In genomic region chr19:58295986-58296841, GRCm38 (mm10) we compare ENCODE assay signal across 10 mouse cellular contexts.
DNase-seq lines count a peak whose midpoint lies in the region; ATAC-seq and TF ChIP-seq lines count a peak whose summit lies in the region.
"Had no signal": no experiment of that assay in that cellular context is flagged by ENCODE, and none has a peak within 500 bp of the region (broad histone marks: within the 10 kb centered on the region; RNA-seq: fewer than 3 reads in every experiment).

No protein-coding gene starts in this region.

- no peak for ATAC-seq in heart, embryonic 11.5 days (replicated peaks; ENCODE audit: insufficient number of reproducible peaks, low FRiP score, low TSS enrichment)
- no peak for ATAC-seq in lung, postnatal 0 days
- ATAC-seq: liver, postnatal 0 days had no signal

- no peaks in the 10 kb centered on the region for H3K9me3 ChIP-seq in heart, embryonic 11.5 days (replicated peaks; ENCODE audit: control insufficient read depth, low read length)
- no peaks in the 10 kb centered on the region for H3K9me3 ChIP-seq in lung, postnatal 0 days (ENCODE audit: low read length)

- no peak overlapping the region for H3K4me2 ChIP-seq in heart, embryonic 11.5 days
- no peak overlapping the region for H3K4me2 ChIP-seq in lung, postnatal 0 days (replicated peaks; ENCODE audit: low read depth, low read length)

- no peaks in the 10 kb centered on the region for H3K36me3 ChIP-seq in heart, embryonic 11.5 days (ENCODE audit: control insufficient read depth, insufficient read depth, low read length)
- no peaks in the 10 kb centered on the region for H3K36me3 ChIP-seq in lung, postnatal 0 days (ENCODE audit: insufficient read depth, low read length)

- no peak overlapping the region for H3K9ac ChIP-seq in heart, embryonic 11.5 days (ENCODE audit: low read depth, low read length)
- H3K9ac ChIP-seq in lung, postnatal 0 days (replicated peaks; ENCODE audit: low read depth), result no peak overlapping the region
- H3K9ac ChIP-seq: liver, postnatal 0 days had no signal

- H3K27ac ChIP-seq in heart, embryonic 11.5 days (ENCODE audit: low read depth, low read length), result no peak overlapping the region
- no peak overlapping the region for H3K27ac ChIP-seq in lung, postnatal 0 days (ENCODE audit: low read length)

- intact Hi-C loops in left cerebral cortex, postnatal 25 days (cut with DNase I), result no loop called here

- H3K27me3 ChIP-seq in heart, embryonic 11.5 days (ENCODE audit: control insufficient read depth, insufficient read depth, low read length), result no peaks in the 10 kb centered on the region
- no peaks in the 10 kb centered on the region for H3K27me3 ChIP-seq in lung, postnatal 0 days (replicated peaks; ENCODE audit: insufficient read depth, low read length)

- no peak for TF ChIP-seq EP300 in lung, postnatal 0 days (IDR thresholded peaks at IDR 0.05)

- no peak overlapping the region for H3K4me3 ChIP-seq in heart, embryonic 11.5 days (ENCODE audit: low read depth, low read length)
- H3K4me3 ChIP-seq in lung, postnatal 0 days (ENCODE audit: low read depth, low read length), result no peak overlapping the region

- no peaks in the 10 kb centered on the region for H3K4me1 ChIP-seq in heart, embryonic 11.5 days (ENCODE audit: control insufficient read depth, insufficient read depth, low read length)
- H3K4me1 ChIP-seq in lung, postnatal 0 days (ENCODE audit: insufficient read depth, low read depth, low read length), result no peaks in the 10 kb centered on the region

- no peak for TF ChIP-seq CTCF in lung, postnatal 0 days (IDR thresholded peaks at IDR 0.05)

- 72% methylated on average over 14 of the region's 14 CpGs for WGBS in heart, embryonic 11.5 days (ENCODE audit: insufficient replicate concordance)
- 68% methylated on average over 14 of the region's 14 CpGs for WGBS in lung, postnatal 0 days

- peak; percentile 90 for DNase-seq in heart, adult 11 months
- peak; percentile 87 to 93 for DNase-seq in cerebellum, adult 18-20 months
- peak; percentile 67 for DNase-seq in gastrocnemius, postnatal 25 days
- peak; percentile 16 to 58 for DNase-seq in left cerebral cortex, postnatal 25 days (ENCODE audit: low spot score in 2 of 2)
- DNase-seq in thymus, postnatal 10 days (ENCODE audit: low spot score in 2 of 2), result no peak
- DNase-seq in lung, postnatal 0 days (ENCODE audit: low spot score), result no peak
- no peak for DNase-seq in ovary, adult 18-20 months (ENCODE audit: low spot score)
- DNase-seq: kidney, adult 8-10 months; liver, postnatal 0 days had no signal

Comparison
In these comparisons a context has a peak if more than half of its experiments do, and no peak if none do; other contexts are left out.
1. DNase-seq: peak in heart, adult 11 months (single experiment), cerebellum, adult 18-20 months (2 of 2), gastrocnemius, postnatal 25 days (single experiment) and left cerebral cortex, postnatal 25 days (2 of 2); none in thymus, postnatal 10 days (0 of 2), lung, postnatal 0 days (single experiment) and ovary, adult 18-20 months (single experiment).